Mouse (Mus musculus): ENCODE results near the gene Clgn. TPM values are rescaled to one million over a fixed set of nuclear protein-coding genes. Genes with fewer than 3 reads are reported as not detected.
A peak's percentile ranks its signal among the peaks of the same experiment; 100 is the strongest.

Clgn gene
- polyA plus RNA-seq, 1 experiment from 2014 or later: 12.6 TPM

DNA sequence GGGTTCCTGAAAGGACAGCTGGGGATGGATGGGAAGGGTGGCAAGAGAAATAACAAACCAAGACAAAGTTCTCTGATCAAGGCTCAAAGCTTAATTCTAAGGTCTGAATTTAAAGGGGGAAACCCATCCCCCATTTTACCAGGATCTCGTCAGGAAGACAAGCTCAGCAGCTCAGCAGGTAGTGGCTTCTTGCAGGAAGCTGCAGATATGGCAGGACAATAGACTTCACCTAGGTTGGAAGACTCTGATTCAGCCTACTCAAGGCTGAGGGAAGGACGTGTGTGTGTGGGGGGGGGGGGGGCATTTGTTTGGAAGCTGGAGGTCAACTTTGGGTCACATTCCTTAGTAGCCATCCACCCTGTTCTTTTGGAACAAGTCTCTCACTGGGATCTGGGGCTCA, 6.8 kb upstream of the Clgn start:
- Histone ChIP-seq H3K27ac (ENCODE audit: low read length) (no peak overlapping the region), H3K36me3 (ENCODE audit: control insufficient read depth, insufficient read depth, low read length) (no peaks in the 10 kb centered on the region), H3K4me2 (ENCODE audit: low read length) (no peak overlapping the region), H3K9me3 (replicated peaks; ENCODE audit: control insufficient read depth, low read length, poor library complexity, severe bottlenecking) (no peaks in the 10 kb centered on the region), H3K4me3 (ENCODE audit: low read depth, low read length) (no peak overlapping the region), H3K4me1 (ENCODE audit: control insufficient read depth, insufficient read depth, low read length) (no peaks in the 10 kb centered on the region), H3K27me3 (ENCODE audit: control insufficient read depth, insufficient read depth, low read depth, low read length) (no peaks in the 10 kb centered on the region), H3K9ac (ENCODE audit: low read depth, low read length) (no peak overlapping the region)
- 36% methylated on average over 2 of the region's 2 CpGs for WGBS
- ATAC-seq: no peak

DNA sequence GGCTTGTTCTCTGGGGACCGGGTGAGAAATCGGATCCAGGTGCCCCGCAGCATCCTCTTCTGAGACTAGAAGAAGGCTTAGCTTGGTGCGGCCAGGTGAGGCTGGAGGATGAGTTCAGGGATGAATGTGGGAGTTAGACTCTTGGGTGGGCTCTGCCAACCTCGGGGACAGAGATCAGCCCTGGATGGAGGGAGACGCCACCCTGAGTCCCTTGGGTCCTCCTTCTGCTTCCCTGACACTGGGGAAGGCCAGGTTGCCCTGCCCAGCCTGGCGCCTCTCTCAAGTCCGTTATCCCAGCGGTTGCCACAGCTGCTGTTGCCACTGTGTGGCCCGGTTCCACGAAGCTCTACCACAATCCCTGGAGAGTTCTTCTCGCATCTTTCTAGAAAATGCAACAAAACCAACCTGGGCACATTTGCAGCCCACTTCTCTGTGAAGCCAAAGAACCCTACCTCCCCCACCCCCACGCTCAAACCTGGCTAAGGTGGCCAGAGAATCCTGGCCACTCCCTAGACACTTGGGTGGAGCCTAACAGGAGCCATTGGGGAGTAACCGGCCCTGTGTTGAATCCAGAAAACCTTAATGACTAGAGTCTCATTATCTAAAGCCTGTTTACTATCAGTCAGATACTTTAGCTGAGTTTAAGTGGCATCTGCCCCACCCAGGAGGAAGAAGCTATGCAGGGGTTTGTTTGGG, 487 bp downstream of the Clgn start:
- H3K27me3 ChIP-seq (ENCODE audit: control insufficient read depth, insufficient read depth, low read depth, low read length): peaks cover 3% of the 10 kb centered on the region; the same call in 1 of the 2 replicates
- peaks cover 7% of the 10 kb centered on the region; the same call in 1 of the 2 replicates for H3K4me1 ChIP-seq (ENCODE audit: control insufficient read depth, insufficient read depth, low read length)
- no peaks in the 10 kb centered on the region for H3K9me3 ChIP-seq (replicated peaks; ENCODE audit: control insufficient read depth, low read length, poor library complexity, severe bottlenecking)
- H3K9ac ChIP-seq (ENCODE audit: low read depth, low read length): peak overlapping the region; percentile 75
- WGBS: 5% methylated on average over 14 of the region's 14 CpGs
- peak overlapping the region; percentile 65 for H3K4me2 ChIP-seq (ENCODE audit: low read length)
- H3K27ac ChIP-seq (ENCODE audit: low read length): no peak overlapping the region
- no peaks in the 10 kb centered on the region for H3K36me3 ChIP-seq (ENCODE audit: control insufficient read depth, insufficient read depth, low read length)
- peak; percentile 83 for ATAC-seq
- peak overlapping the region; percentile 63 for H3K4me3 ChIP-seq (ENCODE audit: low read depth, low read length)

DNA sequence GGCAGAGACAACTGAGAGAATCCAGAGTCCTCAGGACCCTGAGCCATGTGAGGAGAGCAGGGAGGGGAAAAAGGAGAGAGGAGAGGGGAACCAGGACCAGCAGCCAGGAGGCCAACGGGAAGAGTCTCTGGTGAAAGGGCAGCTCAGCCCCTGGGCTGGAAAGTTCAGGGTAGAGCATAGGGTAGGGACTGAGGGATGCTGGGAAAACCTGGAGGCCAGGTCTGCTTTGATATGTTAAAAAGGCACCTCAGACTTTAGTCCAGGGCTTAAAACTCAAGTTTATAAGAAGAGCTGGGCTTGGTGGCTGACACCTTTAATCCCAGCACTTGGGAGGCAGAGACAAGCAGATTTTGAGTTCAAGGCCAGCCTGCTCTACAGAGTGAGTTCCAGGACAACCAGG, 2.9 kb downstream of the Clgn start:
- H3K9me3 ChIP-seq (replicated peaks; ENCODE audit: control insufficient read depth, low read length, poor library complexity, severe bottlenecking): no peaks in the 10 kb centered on the region
- H3K36me3 ChIP-seq (ENCODE audit: control insufficient read depth, insufficient read depth, low read length): no peaks in the 10 kb centered on the region
- peaks cover 7% of the 10 kb centered on the region; the same call in 1 of the 2 replicates for H3K4me1 ChIP-seq (ENCODE audit: control insufficient read depth, insufficient read depth, low read length)
- no peak overlapping the region for H3K4me2 ChIP-seq (ENCODE audit: low read length)
- no peak overlapping the region for H3K9ac ChIP-seq (ENCODE audit: low read depth, low read length)
- no peak for ATAC-seq
- WGBS: 76% methylated on average over 1 of the region's 1 CpGs
- H3K27me3 ChIP-seq (ENCODE audit: control insufficient read depth, insufficient read depth, low read depth, low read length): peaks cover 3% of the 10 kb centered on the region; the same call in 1 of the 2 replicates
- no peak overlapping the region for H3K27ac ChIP-seq (ENCODE audit: low read length)
- H3K4me3 ChIP-seq (ENCODE audit: low read depth, low read length): no peak overlapping the region

DNA sequence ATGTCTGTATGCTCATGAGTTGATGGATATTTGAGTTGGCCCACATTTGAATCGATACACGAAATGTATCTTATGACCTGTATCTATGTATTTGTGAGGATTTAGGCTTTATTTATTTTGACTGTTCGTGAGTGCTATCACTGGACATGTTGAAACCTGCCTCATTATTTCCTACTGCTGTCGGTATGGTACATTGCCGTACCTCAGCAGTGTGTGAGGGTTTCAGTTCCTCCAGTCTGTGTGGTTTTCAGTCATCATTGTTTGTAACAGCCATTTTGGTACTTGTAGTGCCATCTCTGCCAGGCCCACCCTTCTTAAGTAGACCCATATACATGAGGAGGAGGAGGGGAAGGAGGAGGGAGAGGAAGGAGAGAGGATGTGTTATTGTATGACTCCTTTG, 4.7 kb downstream of the Clgn start:
- Histone ChIP-seq H3K27ac (ENCODE audit: low read length) (no peak overlapping the region), H3K4me2 (ENCODE audit: low read length) (no peak overlapping the region), H3K9ac (ENCODE audit: low read depth, low read length) (no peak overlapping the region), H3K4me1 (ENCODE audit: control insufficient read depth, insufficient read depth, low read length) (peaks cover 5% of the 10 kb centered on the region; the same call in 1 of the 2 replicates), H3K36me3 (ENCODE audit: control insufficient read depth, insufficient read depth, low read length) (no peaks in the 10 kb centered on the region; the same call in 1 of the 2 replicates), H3K9me3 (replicated peaks; ENCODE audit: control insufficient read depth, low read length, poor library complexity, severe bottlenecking) (no peaks in the 10 kb centered on the region), H3K4me3 (ENCODE audit: low read depth, low read length) (no peak overlapping the region), H3K27me3 (ENCODE audit: control insufficient read depth, insufficient read depth, low read depth, low read length) (no peaks in the 10 kb centered on the region)
- 90% methylated on average over 5 of the region's 5 CpGs for WGBS
- no peak for ATAC-seq

DNA sequence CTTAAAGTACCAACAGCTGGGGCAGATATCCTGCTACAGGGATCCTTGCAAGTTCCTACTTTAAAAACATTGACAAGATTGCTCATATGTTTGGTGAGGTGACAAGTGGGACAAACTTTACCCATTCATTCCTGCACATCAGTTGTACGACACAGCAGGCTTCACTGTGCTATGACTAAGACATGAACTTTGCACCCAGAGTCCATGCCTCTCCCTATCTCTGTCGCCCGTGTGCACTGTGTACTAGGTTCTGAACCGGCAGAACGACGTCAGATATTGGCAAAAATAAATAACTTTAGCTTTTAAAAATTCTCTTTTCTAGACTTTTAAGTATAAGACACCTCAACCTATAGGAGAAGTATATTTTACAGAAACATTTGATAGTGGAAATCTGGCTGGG, 7.0 kb downstream of the Clgn start:
- no peaks in the 10 kb centered on the region for H3K9me3 ChIP-seq (replicated peaks; ENCODE audit: control insufficient read depth, low read length, poor library complexity, severe bottlenecking)
- no peaks in the 10 kb centered on the region for H3K27me3 ChIP-seq (ENCODE audit: control insufficient read depth, insufficient read depth, low read depth, low read length)
- no peak overlapping the region for H3K9ac ChIP-seq (ENCODE audit: low read depth, low read length)
- no peak for ATAC-seq
- 93% methylated on average over 6 of the region's 6 CpGs for WGBS
- no peak overlapping the region for H3K4me3 ChIP-seq (ENCODE audit: low read depth, low read length)
- no peak overlapping the region for H3K4me2 ChIP-seq (ENCODE audit: low read length)
- H3K27ac ChIP-seq (ENCODE audit: low read length): no peak overlapping the region
- H3K4me1 ChIP-seq (ENCODE audit: control insufficient read depth, insufficient read depth, low read length): no peaks in the 10 kb centered on the region
- peaks cover 2% of the 10 kb centered on the region; the same call in 1 of the 2 replicates for H3K36me3 ChIP-seq (ENCODE audit: control insufficient read depth, insufficient read depth, low read length)

DNA sequence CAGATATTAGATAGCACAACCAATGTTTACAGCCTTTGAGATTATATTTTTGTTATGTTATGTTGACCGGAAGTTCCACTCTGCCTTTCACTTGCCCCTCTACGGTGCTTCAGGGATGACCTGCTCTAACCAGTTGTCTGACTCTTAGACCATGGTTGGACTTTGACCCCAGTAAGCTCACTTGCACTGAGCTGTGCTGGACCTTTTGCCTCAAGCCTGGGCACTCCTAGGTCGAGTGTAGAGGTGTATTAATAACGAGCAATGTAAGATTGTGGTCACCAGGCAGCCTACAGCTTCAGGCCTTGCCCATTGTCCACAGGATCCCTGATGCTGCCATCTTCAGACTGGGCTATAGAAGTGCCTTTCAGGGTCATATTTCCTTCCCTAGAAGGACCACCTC, 8.1 kb downstream of the Clgn start:
- no peaks in the 10 kb centered on the region for H3K9me3 ChIP-seq (replicated peaks; ENCODE audit: control insufficient read depth, low read length, poor library complexity, severe bottlenecking)
- H3K27me3 ChIP-seq (ENCODE audit: control insufficient read depth, insufficient read depth, low read depth, low read length): no peaks in the 10 kb centered on the region
- H3K27ac ChIP-seq (ENCODE audit: low read length): no peak overlapping the region
- 71% methylated on average over 4 of the region's 4 CpGs for WGBS
- no peaks in the 10 kb centered on the region for H3K4me1 ChIP-seq (ENCODE audit: control insufficient read depth, insufficient read depth, low read length)
- no peak overlapping the region for H3K4me3 ChIP-seq (ENCODE audit: low read depth, low read length)
- H3K36me3 ChIP-seq (ENCODE audit: control insufficient read depth, insufficient read depth, low read length): peaks cover 2% of the 10 kb centered on the region; the same call in 1 of the 2 replicates
- no peak overlapping the region for H3K9ac ChIP-seq (ENCODE audit: low read depth, low read length)
- ATAC-seq: no peak
- no peak overlapping the region for H3K4me2 ChIP-seq (ENCODE audit: low read length)

DNA sequence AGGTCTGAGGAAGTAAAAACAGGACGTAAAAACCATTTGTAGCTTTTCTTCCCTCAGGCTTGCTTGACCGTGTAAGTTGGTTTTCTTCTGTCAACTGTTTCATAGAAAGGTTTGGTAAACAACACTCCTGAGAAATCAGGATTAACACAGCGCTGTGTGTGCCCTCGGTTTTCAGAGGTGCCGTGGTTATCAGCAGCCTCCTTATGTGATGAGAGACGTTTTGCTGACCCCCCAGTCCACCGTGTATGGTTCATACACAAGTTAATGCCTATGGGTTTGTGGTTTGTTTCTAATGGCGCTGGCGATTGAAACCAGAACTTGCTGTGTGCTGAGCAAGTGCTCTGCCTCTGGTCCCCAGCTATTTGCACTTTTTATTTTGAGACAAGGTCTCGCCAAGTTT, 15.9 kb downstream of the Clgn start:
- 89% methylated on average over 10 of the region's 10 CpGs for WGBS
- H3K9me3 ChIP-seq (replicated peaks; ENCODE audit: control insufficient read depth, low read length, poor library complexity, severe bottlenecking): no peaks in the 10 kb centered on the region
- no peak overlapping the region for H3K9ac ChIP-seq (ENCODE audit: low read depth, low read length)
- H3K27me3 ChIP-seq (ENCODE audit: control insufficient read depth, insufficient read depth, low read depth, low read length): no peaks in the 10 kb centered on the region
- H3K4me3 ChIP-seq (ENCODE audit: low read depth, low read length): no peak overlapping the region
- H3K4me2 ChIP-seq (ENCODE audit: low read length): no peak overlapping the region
- 0 out of 2 replicates have a peak, but pooled peaks cover 2% of the 10 kb centered on the region for H3K36me3 ChIP-seq (ENCODE audit: control insufficient read depth, insufficient read depth, low read length)
- H3K4me1 ChIP-seq (ENCODE audit: control insufficient read depth, insufficient read depth, low read length): no peaks in the 10 kb centered on the region
- ATAC-seq: no peak
- H3K27ac ChIP-seq (ENCODE audit: low read length): no peak overlapping the region

DNA sequence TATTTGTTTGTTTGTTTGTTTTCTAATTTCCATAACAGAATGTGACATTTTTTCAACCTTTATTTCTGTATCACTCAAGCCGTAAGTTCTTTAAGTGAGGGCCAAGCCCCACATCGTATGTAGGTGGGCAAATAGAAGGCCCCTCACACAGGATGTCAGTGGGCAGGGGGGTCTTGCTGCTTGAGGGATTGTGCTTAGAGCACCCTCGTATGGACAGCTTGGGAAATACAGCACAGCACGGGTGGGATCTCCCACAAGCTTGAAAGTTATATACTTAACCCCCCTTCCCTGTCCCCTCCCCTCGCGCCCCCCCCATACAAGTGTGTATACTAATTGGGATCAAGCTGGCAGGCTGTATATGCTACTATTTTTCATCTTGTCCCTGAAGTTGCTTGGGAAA, 17.2 kb downstream of the Clgn start:
- no peak for ATAC-seq
- Histone ChIP-seq H3K4me3 (ENCODE audit: low read depth, low read length) (no peak overlapping the region), H3K4me1 (ENCODE audit: control insufficient read depth, insufficient read depth, low read length) (no peaks in the 10 kb centered on the region), H3K9ac (ENCODE audit: low read depth, low read length) (no peak overlapping the region), H3K27me3 (ENCODE audit: control insufficient read depth, insufficient read depth, low read depth, low read length) (no peaks in the 10 kb centered on the region), H3K27ac (ENCODE audit: low read length) (no peak overlapping the region), H3K9me3 (replicated peaks; ENCODE audit: control insufficient read depth, low read length, poor library complexity, severe bottlenecking) (no peaks in the 10 kb centered on the region), H3K36me3 (ENCODE audit: control insufficient read depth, insufficient read depth, low read length) (no peaks in the 10 kb centered on the region), H3K4me2 (ENCODE audit: low read length) (no peak overlapping the region)
- 28% methylated on average over 6 of the region's 6 CpGs for WGBS

DNA sequence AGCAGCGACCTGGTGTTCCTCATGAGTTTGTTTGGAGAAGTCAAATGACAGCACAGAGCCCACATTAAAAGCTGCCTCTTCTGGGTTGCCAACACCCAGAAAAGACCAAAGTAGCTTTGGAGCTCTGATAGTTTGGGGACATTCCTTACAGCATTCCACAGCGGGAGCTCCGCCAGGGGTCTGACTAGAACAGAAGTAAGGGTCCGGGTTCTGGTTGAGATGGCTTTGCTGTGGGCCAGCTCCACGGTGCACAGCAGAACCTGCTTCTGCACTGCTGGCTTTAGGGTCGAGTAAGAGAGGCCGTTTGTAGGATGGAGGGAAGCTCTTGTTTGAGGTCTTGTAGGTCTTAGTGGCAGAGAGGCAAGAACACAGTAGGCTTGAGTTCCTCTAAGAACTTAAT, 18.8 kb downstream of the Clgn start:
- no peaks in the 10 kb centered on the region for H3K9me3 ChIP-seq (replicated peaks; ENCODE audit: control insufficient read depth, low read length, poor library complexity, severe bottlenecking)
- H3K36me3 ChIP-seq (ENCODE audit: control insufficient read depth, insufficient read depth, low read length): no peaks in the 10 kb centered on the region
- ATAC-seq: no peak
- H3K4me1 ChIP-seq (ENCODE audit: control insufficient read depth, insufficient read depth, low read length): no peaks in the 10 kb centered on the region
- no peak overlapping the region for H3K4me2 ChIP-seq (ENCODE audit: low read length)
- no peaks in the 10 kb centered on the region for H3K27me3 ChIP-seq (ENCODE audit: control insufficient read depth, insufficient read depth, low read depth, low read length)
- no peak overlapping the region for H3K27ac ChIP-seq (ENCODE audit: low read length)
- 84% methylated on average over 7 of the region's 7 CpGs for WGBS
- no peak overlapping the region for H3K9ac ChIP-seq (ENCODE audit: low read depth, low read length)
- H3K4me3 ChIP-seq (ENCODE audit: low read depth, low read length): no peak overlapping the region

All from midbrain, embryonic 16.5 days (tissue).